Mouse (Mus musculus) brain, embryonic 14.5 days (tissue): ENCODE measurements at regions not wholly inside any gene's neighbourhood (a gene's known extent, or its start where the extent isn't known, plus 50 kb on each side); places are given as distances from the start of the nearest gene placed in this dataset.

Source experiments
- CTCF ChIP-seq: fragments of 200-500 bp; IDR thresholded peaks from 2 replicates; pipeline ENCODE4 v1.5.1; 2012; ENCODE audit warnings: inconsistent platforms, mild to moderate bottlenecking, moderate library complexity, borderline replicate concordance; ENCODE audit not compliant: insufficient read depth, insufficient read length; ENCODE audit errors: extremely low read depth
- POLR2A ChIP-seq: fragments of 200-500 bp; IDR thresholded peaks from 2 replicates; pipeline ENCODE4 v1.6.1; 2012; ENCODE audit warnings: mild to moderate bottlenecking, inconsistent platforms, borderline replicate concordance; ENCODE audit not compliant: poor library complexity, insufficient read depth, insufficient read length, severe bottlenecking; ENCODE audit errors: extremely low read depth

GRCm38 (mm10) chr1:91742914-91743313 lies 58.3 kb upstream of the Twist2 start:
- no peak for TF ChIP-seq CTCF
- no peak for TF ChIP-seq POLR2A
